ENCODE assay signal across 23 mouse cellular contexts in genomic region chr10:88511355-88511754, GRCm38 (mm10). TPM values are rescaled to one million over a fixed set of nuclear protein-coding genes. Genes with fewer than 3 reads are reported as not detected.
DNase-seq lines count a peak whose midpoint lies in the region; ATAC-seq and TF ChIP-seq lines count a peak whose summit lies in the region.
"Had no signal": no experiment of that assay in that cellular context is flagged by ENCODE, and none has a peak within 500 bp of the region (broad histone marks: within the 10 kb centered on the region; RNA-seq: fewer than 3 reads in every experiment).

No protein-coding gene starts in this region.

- H3K4me3 ChIP-seq in heart, embryonic 13.5 days, result no peak overlapping the region
- no peak overlapping the region for H3K4me3 ChIP-seq in kidney, embryonic 14.5 days (ENCODE audit: low read length)
- no peak overlapping the region for H3K4me3 ChIP-seq in kidney, postnatal 0 days (replicated peaks; ENCODE audit: low read depth, low read length)
- H3K4me3 ChIP-seq: embryonic facial prominence, embryonic 15.5 days; hindbrain, embryonic 10.5 days; megakaryocyte, embryonic 14.5 days; midbrain, embryonic 15.5 days; myocyte had no signal

- no peak overlapping the region for H3K9ac ChIP-seq in heart, embryonic 13.5 days
- H3K9ac ChIP-seq in kidney, embryonic 14.5 days (ENCODE audit: low read depth, low read length), result no peak overlapping the region
- H3K9ac ChIP-seq in kidney, postnatal 0 days (ENCODE audit: low read depth, low read length), result no peak overlapping the region
- H3K9ac ChIP-seq: embryonic facial prominence, embryonic 15.5 days; forebrain, postnatal 0 days; midbrain, embryonic 15.5 days had no signal

- no peaks in the 10 kb centered on the region for H3K36me3 ChIP-seq in heart, embryonic 13.5 days
- no peaks in the 10 kb centered on the region for H3K36me3 ChIP-seq in kidney, embryonic 14.5 days (ENCODE audit: control insufficient read depth, insufficient read depth, low read length)
- no peaks in the 10 kb centered on the region for H3K36me3 ChIP-seq in kidney, postnatal 0 days (ENCODE audit: insufficient read depth, low read length)
- H3K36me3 ChIP-seq: embryonic facial prominence, embryonic 15.5 days; hindbrain, embryonic 10.5 days; midbrain, embryonic 15.5 days had no signal

- TF ChIP-seq CTCF in kidney, postnatal 0 days (IDR thresholded peaks at IDR 0.05; ENCODE audit: low read depth), result no peak

- peaks cover 22% of the 10 kb centered on the region for H3K4me1 ChIP-seq in heart, embryonic 13.5 days
- no peaks in the 10 kb centered on the region for H3K4me1 ChIP-seq in kidney, embryonic 14.5 days (ENCODE audit: control insufficient read depth, insufficient read depth, low read length)
- H3K4me1 ChIP-seq in kidney, postnatal 0 days (replicated peaks; ENCODE audit: insufficient read depth, low read length), result no peaks in the 10 kb centered on the region
- H3K4me1 ChIP-seq: embryonic facial prominence, embryonic 15.5 days; midbrain, embryonic 15.5 days had no signal

- H3K4me2 ChIP-seq in heart, embryonic 13.5 days, result peak overlapping the region; percentile 46; the same call in 1 of the 2 replicates
- H3K4me2 ChIP-seq in kidney, embryonic 14.5 days (replicated peaks; ENCODE audit: low read depth, low read length), result no peak overlapping the region
- H3K4me2 ChIP-seq in kidney, postnatal 0 days (ENCODE audit: low read length), result no peak overlapping the region
- H3K4me2 ChIP-seq: embryonic facial prominence, embryonic 15.5 days; midbrain, embryonic 15.5 days had no signal

- ATAC-seq in heart, embryonic 13.5 days (ENCODE audit: extremely low read depth, insufficient number of reproducible peaks, low FRiP score, low TSS enrichment), result no peak
- no peak for ATAC-seq in kidney, embryonic 14.5 days (ENCODE audit: low FRiP score, low TSS enrichment)
- 0 out of 2 replicates have a peak, but pooled peaks have one; percentile 61 for ATAC-seq in kidney, postnatal 0 days (replicated peaks; ENCODE audit: low FRiP score, low read depth)
- ATAC-seq: forebrain, postnatal 0 days; midbrain, embryonic 15.5 days had no signal

- intact Hi-C loops in heart, postnatal 14 days (cut with DNase I), result no loop called here

- no peaks in the 10 kb centered on the region for H3K27me3 ChIP-seq in heart, embryonic 13.5 days (replicated peaks)
- H3K27me3 ChIP-seq in kidney, embryonic 14.5 days (ENCODE audit: control insufficient read depth, insufficient read depth, low read length), result no peaks in the 10 kb centered on the region
- H3K27me3 ChIP-seq in kidney, postnatal 0 days (ENCODE audit: insufficient read depth, low read length), result no peaks in the 10 kb centered on the region
- H3K27me3 ChIP-seq: embryonic facial prominence, embryonic 15.5 days; midbrain, embryonic 15.5 days had no signal

- no peak for DNase-seq in heart, postnatal 14 days
- peak; percentile 64 to 73 for DNase-seq in kidney, adult 8-10 months
- no peak for DNase-seq in kidney, postnatal 0 days (ENCODE audit: low spot score)
- no peak for DNase-seq in embryo, embryonic 10 days (ENCODE audit: low spot score)
- DNase-seq in layer of hippocampus, adult 9-10 months (ENCODE audit: low spot score), result no peak
- DNase-seq: B cell, adult 2 months; cerebellum, adult 18-20 months; cerebellum, postnatal 25 days; forebrain, postnatal 0 days; left cerebral cortex, postnatal 4 days; liver; right cerebral cortex, postnatal 14 days; thymus, adult 2 months had no signal

- no peaks in the 10 kb centered on the region for H3K9me3 ChIP-seq in heart, embryonic 13.5 days
- no peaks in the 10 kb centered on the region for H3K9me3 ChIP-seq in kidney, embryonic 14.5 days (ENCODE audit: control insufficient read depth, low read length)
- no peaks in the 10 kb centered on the region for H3K9me3 ChIP-seq in kidney, postnatal 0 days (replicated peaks; ENCODE audit: low read length)
- H3K9me3 ChIP-seq: embryonic facial prominence, embryonic 15.5 days; hindbrain, embryonic 10.5 days; megakaryocyte, embryonic 14.5 days; midbrain, embryonic 15.5 days had no signal

- peak overlapping the region; percentile 74 for H3K27ac ChIP-seq in heart, embryonic 13.5 days (replicated peaks)
- no peak overlapping the region for H3K27ac ChIP-seq in kidney, embryonic 14.5 days (ENCODE audit: low read depth, low read length)
- no peak overlapping the region for H3K27ac ChIP-seq in kidney, postnatal 0 days
- H3K27ac ChIP-seq: embryonic facial prominence, embryonic 15.5 days; hindbrain, embryonic 10.5 days; midbrain, embryonic 15.5 days had no signal

- WGBS in heart, embryonic 13.5 days, result 84% methylated on average over 9 of the region's 9 CpGs
- 90% methylated on average over 9 of the region's 9 CpGs for WGBS in kidney, embryonic 14.5 days
- WGBS in kidney, postnatal 0 days, result 81% methylated on average over 9 of the region's 9 CpGs

RNA-seq across cellular contexts. Expression of gene Chpt1, which starts 7.5 kb away (rescaled TPM):
- polyA plus RNA-seq in heart, embryonic 13.5 days (2015; fragmentation: Nextera tagmentation; extraction: Ambion mirVana), result 14.2 and 22.7 TPM in 2 replicates
- total RNA-seq in heart, postnatal 14 days (2021), result 100 to 1,000 TPM; 252 to 257 TPM
- polyA plus RNA-seq in kidney, embryonic 14.5 days (2014; fragmentation: Nextera tagmentation; extraction: Ambion mirVana), result 27.8 and 35.8 TPM in 2 replicates
- 246 and 283 TPM in 2 replicates for polyA plus RNA-seq in kidney, postnatal 0 days (2015; fragmentation: Nextera tagmentation; extraction: Ambion mirVana)

RNA-seq across cellular contexts. Expression of gene Sycp3, which starts 52.0 kb away (rescaled TPM):
- polyA plus RNA-seq in heart, embryonic 13.5 days (2015; fragmentation: Nextera tagmentation; extraction: Ambion mirVana), result 0.31 and 0.36 TPM in 2 replicates
- total RNA-seq in heart, postnatal 14 days (2021), result not detected
- polyA plus RNA-seq in kidney, embryonic 14.5 days (2014; fragmentation: Nextera tagmentation; extraction: Ambion mirVana), result not detected in 2 replicates
- polyA plus RNA-seq in kidney, postnatal 0 days (2015; fragmentation: Nextera tagmentation; extraction: Ambion mirVana), result 0.16 TPM in 1 of 2 replicates, not detected in the other
- polyA plus RNA-seq: embryonic facial prominence, embryonic 15.5 days; hindbrain, embryonic 10.5 days; myocyte; neural tube, embryonic 14.5 days; spleen, adult 2 months; stomach, embryonic 14.5 days; thymus, adult 2 months had no signal

Comparison
In these comparisons a context has a peak if more than half of its experiments do, and no peak if none do; other contexts are left out.
1. DNase-seq: peak in kidney, adult 8-10 months (2 of 2); none in heart, postnatal 14 days (0 of 2), kidney, postnatal 0 days (single experiment), embryo, embryonic 10 days (single experiment) and layer of hippocampus, adult 9-10 months (single experiment).